Mouse (Mus musculus): ENCODE results near the gene Egflam. TPM values are rescaled to one million over a fixed set of nuclear protein-coding genes. Genes with fewer than 3 reads are reported as not detected.
A peak's percentile ranks its signal among the peaks of the same experiment; 100 is the strongest.

The Egflam gene
- total RNA-seq, 1 experiment: 0.54 TPM

- Histone ChIP-seq H3K4me3 (ENCODE audit: insufficient read depth in 1 of 2, low read depth in 1 of 2, low read length in 2 of 2, poor library complexity in 1 of 2, severe bottlenecking in 1 of 2) (no peak overlapping the region), H3K9me3 (ENCODE audit: control insufficient read depth, insufficient read depth, low read depth, low read length) (no peaks in the 10 kb centered on the region), H3K27ac (ENCODE audit: insufficient read depth, low read depth, low read length, poor library complexity, severe bottlenecking) (no peak overlapping the region), H3K36me3 (ENCODE audit: control insufficient read depth, insufficient read depth, low read length, poor library complexity, severe bottlenecking) (no peaks in the 10 kb centered on the region), H3K4me1 (ENCODE audit: control insufficient read depth in 2 of 2, insufficient read depth in 2 of 2, low read length in 2 of 2, poor library complexity in 1 of 2) (no peaks in the 10 kb centered on the region), H3K9ac (ENCODE audit: insufficient read depth, low read depth, low read length, poor library complexity, severe bottlenecking) (no peak overlapping the region)
- DNase-seq (ENCODE audit: low read depth, low spot score): peak; percentile 84
- TF ChIP-seq HCFC1 (IDR thresholded peaks at IDR 0.05; ENCODE audit: borderline replicate concordance, insufficient read depth, low read length): peak; percentile 47; the same call in 1 of the 2 replicates
- peak; percentile 34; the same call in 1 of the 2 replicates for TF ChIP-seq MAFK (IDR thresholded peaks at IDR 0.05; ENCODE audit: insufficient read depth, low read depth, low read length)
- TF ChIP-seq ZNF384 (IDR thresholded peaks at IDR 0.05; ENCODE audit: low read depth, low read length): no peak
- no peak for TF ChIP-seq CHD2 (IDR thresholded peaks at IDR 0.05; ENCODE audit: low read depth, low read length)
- peak; percentile 100 for TF ChIP-seq ZC3H11A (IDR thresholded peaks at IDR 0.05; ENCODE audit: borderline replicate concordance, low read depth, low read length)
- in situ Hi-C loops (cut with MboI; ENCODE audit: low sequenced_read_pairs in 2 of 2, unreplicated experiment in 2 of 2): no loop called here
Measured at GRCm38 (mm10) chr15:7226225-7226624, 172.0 kb downstream of the Egflam start.

GRCm38 (mm10) chr15:7224151-7224775 is 173.9 kb downstream of the Egflam start:
- H3K4me1 ChIP-seq (ENCODE audit: control insufficient read depth in 2 of 2, insufficient read depth in 2 of 2, low read length in 2 of 2, poor library complexity in 1 of 2): no peaks in the 10 kb centered on the region
- H3K9me3 ChIP-seq (ENCODE audit: control insufficient read depth, insufficient read depth, low read depth, low read length): no peaks in the 10 kb centered on the region
- DNase-seq (ENCODE audit: low read depth, low spot score): no peak
- TF ChIP-seq CHD2 (IDR thresholded peaks at IDR 0.05; ENCODE audit: low read depth, low read length) (no peak), ZC3H11A (IDR thresholded peaks at IDR 0.05; ENCODE audit: borderline replicate concordance, low read depth, low read length) (no peak), ZNF384 (IDR thresholded peaks at IDR 0.05; ENCODE audit: low read depth, low read length) (no peak), MAFK (IDR thresholded peaks at IDR 0.05; ENCODE audit: insufficient read depth, low read depth, low read length) (no peak), HCFC1 (IDR thresholded peaks at IDR 0.05; ENCODE audit: borderline replicate concordance, insufficient read depth, low read length) (no peak)
- no peak overlapping the region for H3K9ac ChIP-seq (ENCODE audit: insufficient read depth, low read depth, low read length, poor library complexity, severe bottlenecking)
- in situ Hi-C loops (cut with MboI; ENCODE audit: low sequenced_read_pairs in 2 of 2, unreplicated experiment in 2 of 2): loop anchor here (5.0 to 25.0 kb wide), 3 partner anchors 312 to 587 kb away; no protein-coding TSS in a partner anchor
- H3K27ac ChIP-seq (ENCODE audit: insufficient read depth, low read depth, low read length, poor library complexity, severe bottlenecking): no peak overlapping the region
- no peak overlapping the region for H3K4me3 ChIP-seq (ENCODE audit: insufficient read depth in 1 of 2, low read depth in 1 of 2, low read length in 2 of 2, poor library complexity in 1 of 2, severe bottlenecking in 1 of 2)
- no peaks in the 10 kb centered on the region for H3K36me3 ChIP-seq (ENCODE audit: control insufficient read depth, insufficient read depth, low read length, poor library complexity, severe bottlenecking)

GRCm38 (mm10) chr15:7222809-7223208 is 175.4 kb downstream of the Egflam start:
- H3K9ac ChIP-seq (ENCODE audit: insufficient read depth, low read depth, low read length, poor library complexity, severe bottlenecking): no peak overlapping the region

GRCm38 (mm10) chr15:7217273-7217598 is 181.0 kb downstream of the Egflam start:
- Histone ChIP-seq H3K9me3 (ENCODE audit: control insufficient read depth, insufficient read depth, low read depth, low read length) (no peaks in the 10 kb centered on the region), H3K4me3 (ENCODE audit: insufficient read depth in 1 of 2, low read depth in 1 of 2, low read length in 2 of 2, poor library complexity in 1 of 2, severe bottlenecking in 1 of 2) (no peak overlapping the region), H3K27ac (ENCODE audit: insufficient read depth, low read depth, low read length, poor library complexity, severe bottlenecking) (no peak overlapping the region), H3K4me1 (ENCODE audit: control insufficient read depth in 2 of 2, insufficient read depth in 2 of 2, low read length in 2 of 2, poor library complexity in 1 of 2) (no peaks in the 10 kb centered on the region), H3K9ac (ENCODE audit: insufficient read depth, low read depth, low read length, poor library complexity, severe bottlenecking) (no peak overlapping the region), H3K36me3 (ENCODE audit: control insufficient read depth, insufficient read depth, low read length, poor library complexity, severe bottlenecking) (no peaks in the 10 kb centered on the region)
- DNase-seq (ENCODE audit: low read depth, low spot score): no peak
- in situ Hi-C loops (cut with MboI; ENCODE audit: low sequenced_read_pairs in 2 of 2, unreplicated experiment in 2 of 2): loop anchor here in 1 of 2 experiments (25.0 kb wide), 2 partner anchors 305 to 580 kb away; no protein-coding TSS in a partner anchor
- TF ChIP-seq ZNF384 (IDR thresholded peaks at IDR 0.05; ENCODE audit: low read depth, low read length) (no peak), ZC3H11A (IDR thresholded peaks at IDR 0.05; ENCODE audit: borderline replicate concordance, low read depth, low read length) (no peak)

More at GRCm38 (mm10) chr15:7222809-7223208, 175.4 kb downstream of the Egflam start:
- no peak for DNase-seq (ENCODE audit: low read depth, low spot score)
- H3K27ac ChIP-seq (ENCODE audit: insufficient read depth, low read depth, low read length, poor library complexity, severe bottlenecking): no peak overlapping the region
- no peaks in the 10 kb centered on the region for H3K36me3 ChIP-seq (ENCODE audit: control insufficient read depth, insufficient read depth, low read length, poor library complexity, severe bottlenecking)
- H3K4me3 ChIP-seq (ENCODE audit: insufficient read depth in 1 of 2, low read depth in 1 of 2, low read length in 2 of 2, poor library complexity in 1 of 2, severe bottlenecking in 1 of 2): no peak overlapping the region
- in situ Hi-C loops (cut with MboI; ENCODE audit: low sequenced_read_pairs in 2 of 2, unreplicated experiment in 2 of 2): loop anchor here (5.0 to 25.0 kb wide), 3 partner anchors 311 to 586 kb away; no protein-coding TSS in a partner anchor
- H3K9me3 ChIP-seq (ENCODE audit: control insufficient read depth, insufficient read depth, low read depth, low read length): no peaks in the 10 kb centered on the region
- TF ChIP-seq MAFK (IDR thresholded peaks at IDR 0.05; ENCODE audit: insufficient read depth, low read depth, low read length) (no peak), ZNF384 (IDR thresholded peaks at IDR 0.05; ENCODE audit: low read depth, low read length) (no peak), ZC3H11A (IDR thresholded peaks at IDR 0.05; ENCODE audit: borderline replicate concordance, low read depth, low read length) (no peak), CHD2 (IDR thresholded peaks at IDR 0.05; ENCODE audit: low read depth, low read length) (no peak), HCFC1 (IDR thresholded peaks at IDR 0.05; ENCODE audit: borderline replicate concordance, insufficient read depth, low read length) (no peak)
- H3K4me1 ChIP-seq (ENCODE audit: control insufficient read depth in 2 of 2, insufficient read depth in 2 of 2, low read length in 2 of 2, poor library complexity in 1 of 2): no peaks in the 10 kb centered on the region

Data from ES-E14 (cell line).